Mouse (Mus musculus) small intestine, adult 10 weeks (tissue): ENCODE data around the gene Taf11. TPM values are rescaled to one million over a fixed set of nuclear protein-coding genes. Genes with fewer than 3 reads are reported as not detected.

Experiments
- polyA plus RNA-seq: library from polyadenylated mRNA; stranded (reverse); fragments of 350-450 nt; fragmentation: Illumina TruSeq; extraction: RNeasy Lipid Tissue Mini Kit (QIAGEN cat#74804); gene quantifications from one replicate; pipeline ENCODE4 v1.2.3, GENCODE M21; 2014; ENCODE audit warnings: low replicate concordance

Taf11 gene
- 15.4 TPM for polyA plus RNA-seq

GRCm38 (mm10) chr17:27909622-27910500 is at the start of gene Taf11:
TSS of gene Taf11 (minus strand) at chr17:27909844.

GRCm38 (mm10) chr17:27908888-27909621 is 589 bp downstream of the Taf11 start, which contains the start of gene Anks1:
TSS of gene Anks1 (plus strand) at chr17:27909306.

GRCm38 (mm10) chr17:27856265-27856797 is 53.3 kb downstream of the Taf11 start, which contains the start of gene Uhrf1bp1:
TSS of gene Uhrf1bp1 (plus strand) at chr17:27856441.

Other genes with a start within 250 kb of the Taf11 start
- gene Spdef, start 180.9 kb downstream of the Taf11 start, polyA plus RNA-seq: not detected
- gene D17Wsu92e, start 89.2 kb downstream of the Taf11 start, polyA plus RNA-seq: 45.7 TPM
- gene Snrpc, start 71.7 kb downstream of the Taf11 start, polyA plus RNA-seq: 35.8 TPM
- 0.82 TPM for gene Uhrf1bp1, start 53.4 kb downstream of the Taf11 start, polyA plus RNA-seq
- gene Anks1, start 538 bp downstream of the Taf11 start, polyA plus RNA-seq: 1.2 TPM
- gene Tcp11, start 170.8 kb upstream of the Taf11 start, polyA plus RNA-seq: not detected
- gene Scube3, start 232.3 kb upstream of the Taf11 start, polyA plus RNA-seq: 0.15 TPM